Mouse (Mus musculus): ENCODE results near the gene Hist1h2bj. TPM values are rescaled to one million over a fixed set of nuclear protein-coding genes. Genes with fewer than 3 reads are reported as not detected.

Hist1h2bj gene
- polyA plus RNA-seq, 1 experiment from 2014 or later: 2.5 TPM

DNA sequence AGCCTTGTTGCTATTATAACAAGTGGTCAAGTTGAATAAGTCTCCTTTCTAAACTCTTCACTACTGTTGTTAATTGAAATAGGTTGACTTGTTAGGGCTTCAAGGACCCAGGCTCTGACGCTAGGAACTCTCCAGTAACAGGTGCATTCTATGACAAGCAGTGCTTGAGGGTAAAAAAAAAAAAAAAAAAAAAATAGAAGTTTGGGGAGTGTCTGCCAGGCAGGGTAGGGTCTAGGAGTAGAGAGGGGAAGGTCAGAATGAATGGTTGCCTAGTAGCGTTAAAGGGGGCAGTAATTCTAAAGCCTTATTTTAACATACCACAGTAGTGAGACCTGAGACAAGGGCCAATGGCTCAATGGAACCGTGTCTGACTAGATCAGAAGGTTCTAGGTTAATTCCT is 44.6 kb upstream of the Hist1h2bj start:
- peaks cover 3% of the 10 kb centered on the region; the same call in 1 of the 2 replicates for H3K9me3 ChIP-seq (ENCODE audit: control insufficient read depth, low read length)
- H3K9ac ChIP-seq (ENCODE audit: low read depth, low read length): no peak overlapping the region
- ATAC-seq: no peak
- H3K27ac ChIP-seq (ENCODE audit: low read depth, low read length): no peak overlapping the region
- no peak overlapping the region for H3K4me3 ChIP-seq (ENCODE audit: low read length)
- H3K4me1 ChIP-seq (ENCODE audit: control insufficient read depth, insufficient read depth, low read depth, low read length): no peaks in the 10 kb centered on the region
- 25% methylated on average over 3 of the region's 3 CpGs for WGBS
- no peak overlapping the region for H3K4me2 ChIP-seq (ENCODE audit: low read length)
- H3K27me3 ChIP-seq (replicated peaks; ENCODE audit: control insufficient read depth, insufficient read depth, low read length): peaks cover 78% of the 10 kb centered on the region
- H3K36me3 ChIP-seq (ENCODE audit: control insufficient read depth, insufficient read depth, low read length): no peaks in the 10 kb centered on the region

DNA sequence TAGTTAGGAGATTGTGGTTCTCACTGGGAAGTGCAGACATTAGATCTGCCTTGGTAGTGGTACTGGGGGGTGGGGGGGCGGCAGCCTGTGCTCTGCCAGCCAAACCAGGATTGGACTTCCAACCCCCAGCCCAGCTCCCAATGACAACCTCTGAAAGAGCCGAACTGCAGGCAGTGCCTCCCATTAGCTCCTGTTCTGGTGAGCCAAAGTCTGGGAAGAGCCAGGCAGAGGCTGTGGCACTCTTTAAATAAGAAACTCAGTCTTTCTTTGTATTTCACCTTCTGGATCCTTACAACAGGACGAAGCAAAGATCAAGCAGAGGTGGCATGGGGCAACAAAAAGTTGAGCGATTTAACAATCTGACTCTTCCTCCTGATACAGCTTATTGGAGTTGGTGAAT is 43.9 kb upstream of the Hist1h2bj start:
- peaks cover 3% of the 10 kb centered on the region; the same call in 1 of the 2 replicates for H3K9me3 ChIP-seq (ENCODE audit: control insufficient read depth, low read length)
- H3K27ac ChIP-seq (ENCODE audit: low read depth, low read length): no peak overlapping the region
- H3K4me2 ChIP-seq (ENCODE audit: low read length): no peak overlapping the region
- H3K4me3 ChIP-seq (ENCODE audit: low read length): no peak overlapping the region
- H3K9ac ChIP-seq (ENCODE audit: low read depth, low read length): no peak overlapping the region
- no peak for ATAC-seq
- no peaks in the 10 kb centered on the region for H3K4me1 ChIP-seq (ENCODE audit: control insufficient read depth, insufficient read depth, low read depth, low read length)
- 34% methylated on average over 4 of the region's 4 CpGs for WGBS
- H3K27me3 ChIP-seq (replicated peaks; ENCODE audit: control insufficient read depth, insufficient read depth, low read length): peaks cover 82% of the 10 kb centered on the region
- H3K36me3 ChIP-seq (ENCODE audit: control insufficient read depth, insufficient read depth, low read length): no peaks in the 10 kb centered on the region

- ATAC-seq: no peak
- H3K4me1 ChIP-seq (ENCODE audit: control insufficient read depth, insufficient read depth, low read depth, low read length): peaks cover 9% of the 10 kb centered on the region
- no peaks in the 10 kb centered on the region for H3K36me3 ChIP-seq (ENCODE audit: control insufficient read depth, insufficient read depth, low read length)
- H3K4me2 ChIP-seq (ENCODE audit: low read length): no peak overlapping the region
- no peak overlapping the region for H3K9ac ChIP-seq (ENCODE audit: low read depth, low read length)
- peaks cover 83% of the 10 kb centered on the region for H3K27me3 ChIP-seq (replicated peaks; ENCODE audit: control insufficient read depth, insufficient read depth, low read length)
- H3K9me3 ChIP-seq (ENCODE audit: control insufficient read depth, low read length): no peaks in the 10 kb centered on the region
- WGBS: 54% methylated on average over 2 of the region's 2 CpGs
- H3K27ac ChIP-seq (ENCODE audit: low read depth, low read length): no peak overlapping the region
- no peak overlapping the region for H3K4me3 ChIP-seq (ENCODE audit: low read length)
These were observed 41.7 kb upstream of the Hist1h2bj start for GRCm38 (mm10) chr13:22001346-22001745.

DNA sequence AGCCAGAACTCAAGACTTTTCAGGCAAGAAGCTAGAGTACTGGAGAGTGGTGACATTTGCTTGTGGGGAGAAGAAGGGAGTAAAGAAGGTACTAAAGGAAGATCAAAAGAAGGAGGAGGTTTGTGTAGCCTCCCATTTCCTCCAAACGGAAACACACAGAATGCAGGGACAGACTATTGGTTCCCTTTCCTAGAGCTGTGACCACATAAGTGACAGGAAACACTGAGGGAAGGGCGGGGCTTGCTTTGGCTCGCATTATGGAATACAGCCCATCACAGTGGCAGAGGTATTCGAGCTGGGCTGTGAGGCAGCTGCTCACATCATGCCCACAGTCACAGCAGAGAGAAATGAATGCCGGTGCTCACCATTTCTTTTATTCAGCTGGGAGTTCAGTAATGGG is 41.2 kb upstream of the Hist1h2bj start:
- Histone ChIP-seq H3K27ac (ENCODE audit: low read depth, low read length) (no peak overlapping the region), H3K4me3 (ENCODE audit: low read length) (no peak overlapping the region), H3K9ac (ENCODE audit: low read depth, low read length) (no peak overlapping the region), H3K4me1 (ENCODE audit: control insufficient read depth, insufficient read depth, low read depth, low read length) (peaks cover 14% of the 10 kb centered on the region), H3K9me3 (ENCODE audit: control insufficient read depth, low read length) (no peaks in the 10 kb centered on the region), H3K27me3 (replicated peaks; ENCODE audit: control insufficient read depth, insufficient read depth, low read length) (peaks cover 87% of the 10 kb centered on the region), H3K4me2 (ENCODE audit: low read length) (no peak overlapping the region), H3K36me3 (ENCODE audit: control insufficient read depth, insufficient read depth, low read length) (no peaks in the 10 kb centered on the region)
- 32% methylated on average over 5 of the region's 5 CpGs for WGBS
- ATAC-seq: no peak

DNA sequence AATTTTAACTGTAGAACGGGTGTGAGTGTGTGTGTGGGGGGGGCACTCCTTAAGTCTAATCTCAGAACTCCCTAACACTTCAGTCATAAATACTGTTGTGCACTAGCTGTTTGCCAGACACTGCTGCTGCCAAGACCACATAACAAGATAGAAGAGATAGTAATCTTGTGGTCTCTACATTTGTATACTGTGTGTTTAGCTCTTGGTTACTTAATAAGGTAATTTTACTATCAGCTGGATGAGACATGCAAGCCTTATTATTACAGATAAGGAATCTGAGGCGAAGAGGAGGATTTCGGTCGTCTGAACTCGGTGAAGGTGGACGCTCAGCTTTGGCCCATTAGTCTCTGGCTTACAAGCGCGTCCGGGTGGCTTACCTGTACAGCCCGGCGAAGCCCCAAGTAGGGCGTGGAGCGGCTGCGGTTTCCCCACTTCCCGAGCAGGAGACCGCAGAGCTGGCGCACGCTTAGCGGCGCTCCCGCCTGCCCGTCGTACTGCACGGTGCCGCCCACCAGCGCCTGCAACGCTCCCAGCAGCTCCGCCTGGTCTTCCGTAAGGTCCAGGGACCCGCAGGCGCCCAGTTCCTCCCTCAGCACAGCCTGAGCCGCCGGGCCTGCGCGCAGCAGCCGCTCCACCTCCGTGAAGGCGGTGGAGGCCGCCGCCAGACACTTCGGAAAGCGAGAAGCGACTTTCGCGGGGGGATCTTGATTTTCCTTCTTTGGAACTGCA is 37.2 kb upstream of the Hist1h2bj start:
- peak overlapping the region; percentile 94 for H3K4me2 ChIP-seq (ENCODE audit: low read length)
- H3K4me3 ChIP-seq (ENCODE audit: low read length): peak overlapping the region; percentile 51
- no peaks in the 10 kb centered on the region for H3K36me3 ChIP-seq (ENCODE audit: control insufficient read depth, insufficient read depth, low read length)
- WGBS: under 1% methylated on average over 41 of the region's 45 CpGs
- peaks cover 91% of the 10 kb centered on the region for H3K27me3 ChIP-seq (replicated peaks; ENCODE audit: control insufficient read depth, insufficient read depth, low read length)
- H3K27ac ChIP-seq (ENCODE audit: low read depth, low read length): no peak overlapping the region
- peak overlapping the region; percentile 52 for H3K9ac ChIP-seq (ENCODE audit: low read depth, low read length)
- ATAC-seq: peak; percentile 67
- peaks cover 14% of the 10 kb centered on the region for H3K4me1 ChIP-seq (ENCODE audit: control insufficient read depth, insufficient read depth, low read depth, low read length)
- H3K9me3 ChIP-seq (ENCODE audit: control insufficient read depth, low read length): no peaks in the 10 kb centered on the region; the same call in 1 of the 2 replicates

DNA sequence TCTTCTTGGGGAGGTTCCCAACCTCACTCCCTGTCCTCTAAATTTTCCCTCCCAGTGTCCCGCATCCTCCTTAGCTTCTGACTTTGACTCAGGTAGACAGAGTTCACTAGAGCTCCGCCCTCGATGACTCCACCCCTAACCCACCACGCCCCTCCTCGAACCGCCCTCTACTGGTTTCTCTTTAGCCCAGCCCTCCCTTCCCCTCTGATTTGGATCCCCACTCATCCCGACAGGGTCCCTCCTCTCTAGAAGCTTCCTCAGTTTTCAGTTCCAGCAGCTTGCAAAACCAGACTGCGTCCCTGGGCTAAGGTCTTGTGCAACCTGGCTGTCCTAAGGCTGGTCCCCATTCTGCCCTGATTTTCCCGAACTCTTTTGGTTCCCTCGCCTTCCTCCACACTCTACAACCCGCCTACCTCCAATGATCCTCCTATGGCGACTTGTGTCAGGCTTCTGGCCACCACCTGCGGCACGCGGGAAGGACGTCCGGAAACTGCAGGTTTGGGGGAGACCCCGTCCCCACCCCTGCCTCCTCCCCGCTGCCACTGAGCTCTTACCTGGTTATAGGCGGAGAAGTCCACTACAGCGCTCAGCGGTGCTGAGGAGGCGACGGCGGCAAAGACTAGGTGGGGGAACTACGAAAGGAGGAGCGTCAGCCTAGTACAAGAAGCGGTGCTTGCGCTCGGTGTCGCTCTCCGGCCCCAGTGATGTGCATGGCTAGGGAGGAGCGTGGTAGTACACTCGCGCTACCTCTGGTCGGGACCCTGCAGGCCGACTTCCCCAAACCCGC is 36.5 kb upstream of the Hist1h2bj start:
- H3K9ac ChIP-seq (ENCODE audit: low read depth, low read length): peak overlapping the region; percentile 52
- no peak overlapping the region for H3K27ac ChIP-seq (ENCODE audit: low read depth, low read length)
- under 1% methylated on average over 38 of the region's 38 CpGs for WGBS
- no peaks in the 10 kb centered on the region; the same call in 1 of the 2 replicates for H3K9me3 ChIP-seq (ENCODE audit: control insufficient read depth, low read length)
- H3K4me2 ChIP-seq (ENCODE audit: low read length): peak overlapping the region; percentile 94
- H3K4me3 ChIP-seq (ENCODE audit: low read length): peak overlapping the region; percentile 51
- peak; percentile 74 for ATAC-seq
- no peaks in the 10 kb centered on the region for H3K36me3 ChIP-seq (ENCODE audit: control insufficient read depth, insufficient read depth, low read length)
- peaks cover 14% of the 10 kb centered on the region for H3K4me1 ChIP-seq (ENCODE audit: control insufficient read depth, insufficient read depth, low read depth, low read length)
- H3K27me3 ChIP-seq (replicated peaks; ENCODE audit: control insufficient read depth, insufficient read depth, low read length): peaks cover 86% of the 10 kb centered on the region

GRCm38 (mm10) chr13:22007121-22007510 is 35.9 kb upstream of the Hist1h2bj start:
- no peak overlapping the region for H3K27ac ChIP-seq (ENCODE audit: low read depth, low read length)
- peaks cover 84% of the 10 kb centered on the region for H3K27me3 ChIP-seq (replicated peaks; ENCODE audit: control insufficient read depth, insufficient read depth, low read length)
- H3K9ac ChIP-seq (ENCODE audit: low read depth, low read length): no peak overlapping the region
- no peak for ATAC-seq
- H3K4me2 ChIP-seq (ENCODE audit: low read length): peak overlapping the region; percentile 94
- 4% methylated on average over 18 of the region's 18 CpGs for WGBS
- no peaks in the 10 kb centered on the region for H3K36me3 ChIP-seq (ENCODE audit: control insufficient read depth, insufficient read depth, low read length)
- H3K9me3 ChIP-seq (ENCODE audit: control insufficient read depth, low read length): no peaks in the 10 kb centered on the region; the same call in 1 of the 2 replicates
- H3K4me1 ChIP-seq (ENCODE audit: control insufficient read depth, insufficient read depth, low read depth, low read length): peaks cover 14% of the 10 kb centered on the region
- H3K4me3 ChIP-seq (ENCODE audit: low read length): peak overlapping the region; percentile 51

DNA sequence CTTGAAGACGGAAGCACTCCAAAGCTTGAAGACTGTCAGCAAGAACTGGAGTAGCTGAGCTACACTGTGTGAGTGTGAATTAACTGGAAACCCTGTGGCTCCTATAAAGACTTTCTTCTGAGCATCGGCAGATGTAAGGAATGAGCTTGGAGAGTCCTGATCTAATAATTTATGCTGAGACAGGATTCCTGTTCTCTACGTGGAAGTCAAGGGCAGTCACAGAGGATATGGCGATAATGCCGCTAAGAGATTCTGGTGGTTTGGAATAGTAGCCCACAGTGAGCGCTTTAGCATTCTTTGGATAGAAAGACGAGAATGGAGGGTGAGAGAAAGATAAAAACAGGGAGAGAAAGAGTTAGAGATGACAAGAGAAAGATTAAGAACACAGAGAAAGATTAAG is 35.1 kb upstream of the Hist1h2bj start:
- Histone ChIP-seq H3K27ac (ENCODE audit: low read depth, low read length) (no peak overlapping the region), H3K27me3 (replicated peaks; ENCODE audit: control insufficient read depth, insufficient read depth, low read length) (peaks cover 83% of the 10 kb centered on the region), H3K9ac (ENCODE audit: low read depth, low read length) (no peak overlapping the region), H3K9me3 (ENCODE audit: control insufficient read depth, low read length) (no peaks in the 10 kb centered on the region; the same call in 1 of the 2 replicates), H3K4me3 (ENCODE audit: low read length) (no peak overlapping the region), H3K36me3 (ENCODE audit: control insufficient read depth, insufficient read depth, low read length) (no peaks in the 10 kb centered on the region), H3K4me1 (ENCODE audit: control insufficient read depth, insufficient read depth, low read depth, low read length) (peaks cover 14% of the 10 kb centered on the region), H3K4me2 (ENCODE audit: low read length) (no peak overlapping the region)
- no peak for ATAC-seq
- 51% methylated on average over 7 of the region's 7 CpGs for WGBS

- WGBS: 74% methylated on average over 3 of the region's 3 CpGs
- Histone ChIP-seq H3K4me3 (ENCODE audit: low read length) (no peak overlapping the region), H3K4me1 (ENCODE audit: control insufficient read depth, insufficient read depth, low read depth, low read length) (peaks cover 14% of the 10 kb centered on the region), H3K4me2 (ENCODE audit: low read length) (no peak overlapping the region), H3K27me3 (replicated peaks; ENCODE audit: control insufficient read depth, insufficient read depth, low read length) (peaks cover 81% of the 10 kb centered on the region), H3K9ac (ENCODE audit: low read depth, low read length) (no peak overlapping the region), H3K9me3 (ENCODE audit: control insufficient read depth, low read length) (no peaks in the 10 kb centered on the region; the same call in 1 of the 2 replicates), H3K36me3 (ENCODE audit: control insufficient read depth, insufficient read depth, low read length) (no peaks in the 10 kb centered on the region), H3K27ac (ENCODE audit: low read depth, low read length) (no peak overlapping the region)
- no peak for ATAC-seq
These were observed 34.3 kb upstream of the Hist1h2bj start for GRCm38 (mm10) chr13:22008707-22009106.
